Mouse (Mus musculus) heart, adult 2 months (tissue): ENCODE results near the gene Serinc3.
"Not testable (repeated sequence)": the region's sequence is repeated elsewhere in the genome, so short reads cannot be mapped to it uniquely, and the experiment has no call there.

Experiments used
- CTCF ChIP-seq: fragments of 200-600 bp; IDR thresholded peaks from 2 replicates; pipeline ENCODE4 v1.8.1; 2022; ENCODE audit warnings: antibody characterized with exemption, mild to moderate bottlenecking, moderate library complexity
- EP300 ChIP-seq: fragments of 200-500 bp; IDR thresholded peaks from 2 replicates; pipeline ENCODE4 v1.6.1; 2011; ENCODE audit warnings: low read depth, low read length, control low read depth; ENCODE audit not compliant: insufficient read depth
- POLR2A ChIP-seq: fragments of 200-500 bp; IDR thresholded peaks from 2 replicates; pipeline ENCODE4 v1.6.1; 2011; ENCODE audit warnings: mild to moderate bottlenecking, low read depth, low read length, control low read depth; ENCODE audit not compliant: insufficient read depth

DNA sequence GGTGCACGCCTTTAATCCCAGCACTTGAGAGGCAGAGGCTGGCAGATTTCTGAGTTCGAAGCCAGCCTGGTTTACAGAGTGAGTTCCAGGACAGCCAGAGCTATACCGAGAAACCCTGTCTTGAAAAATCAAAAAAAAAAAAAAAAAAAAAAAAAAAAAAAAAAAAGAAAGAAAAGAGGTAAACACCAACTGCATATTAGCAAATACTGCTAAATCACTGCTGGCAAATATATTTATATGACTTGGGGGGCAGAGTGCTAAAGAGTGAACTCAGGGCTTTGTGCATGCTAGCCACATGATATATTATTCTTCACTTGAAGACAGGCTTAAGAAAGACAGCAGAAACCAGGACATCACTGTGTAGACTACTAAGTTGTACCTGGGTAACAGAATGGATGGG is 23.5 kb downstream of the Serinc3 start:
- not testable (repeated sequence) for TF ChIP-seq CTCF, POLR2A, EP300
